Mouse (Mus musculus): ENCODE data around the gene Sf3b1. TPM values are rescaled to one million over a fixed set of nuclear protein-coding genes. Genes with fewer than 3 reads are reported as not detected.
"Not testable (repeated sequence)": the region's sequence is repeated elsewhere in the genome, so short reads cannot be mapped to it uniquely, and the experiment has no call there.

Sf3b1 gene
- polyA plus RNA-seq, 1 experiment: 161 TPM

- DNase-seq: no peak
- WGBS: under 1% methylated on average over 55 of the region's 55 CpGs
- H3K4me3 ChIP-seq (replicated peaks; ENCODE audit: insufficient read depth, low read depth, low read length): peak overlapping the region; percentile 68
- TF ChIP-seq POLR2A (IDR thresholded peaks at IDR 0.05; ENCODE audit: borderline replicate concordance, insufficient read depth, low read length): no peak
- no peak for TF ChIP-seq CTCF (IDR thresholded peaks at IDR 0.05; ENCODE audit: borderline replicate concordance, insufficient read depth, low read depth, low read length)
- H3K4me1 ChIP-seq (ENCODE audit: control insufficient read depth, insufficient read depth, low read length): no peaks in the 10 kb centered on the region
- H3K27ac ChIP-seq (ENCODE audit: insufficient read depth, low read length): peak overlapping the region; percentile 70
- H3K27me3 ChIP-seq (ENCODE audit: control insufficient read depth, insufficient read depth, low read length): no peaks in the 10 kb centered on the region
These were observed 633 bp downstream of the Sf3b1 start for GRCm38 (mm10) chr1:55026444-55027252.

- DNase-seq: no peak
- Histone ChIP-seq H3K4me1 (ENCODE audit: control insufficient read depth, insufficient read depth, low read length) (no peaks in the 10 kb centered on the region), H3K27me3 (ENCODE audit: control insufficient read depth, insufficient read depth, low read length) (no peaks in the 10 kb centered on the region), H3K27ac (ENCODE audit: insufficient read depth, low read length) (no peak overlapping the region), H3K4me3 (replicated peaks; ENCODE audit: insufficient read depth, low read depth, low read length) (peak overlapping the region; percentile 68)
- TF ChIP-seq CTCF (IDR thresholded peaks at IDR 0.05; ENCODE audit: borderline replicate concordance, insufficient read depth, low read depth, low read length): no peak
- TF ChIP-seq POLR2A (IDR thresholded peaks at IDR 0.05; ENCODE audit: borderline replicate concordance, insufficient read depth, low read length): no peak
- 6% methylated on average over 10 of the region's 10 CpGs for WGBS
These were observed 1.4 kb downstream of the Sf3b1 start for GRCm38 (mm10) chr1:55025656-55026430.

- no peak overlapping the region for H3K4me3 ChIP-seq (replicated peaks; ENCODE audit: insufficient read depth, low read depth, low read length)
- H3K27me3 ChIP-seq (ENCODE audit: control insufficient read depth, insufficient read depth, low read length): no peaks in the 10 kb centered on the region
- no peak for DNase-seq
- no peaks in the 10 kb centered on the region for H3K4me1 ChIP-seq (ENCODE audit: control insufficient read depth, insufficient read depth, low read length)
- H3K27ac ChIP-seq (ENCODE audit: insufficient read depth, low read length): no peak overlapping the region
- no peak for TF ChIP-seq POLR2A (IDR thresholded peaks at IDR 0.05; ENCODE audit: borderline replicate concordance, insufficient read depth, low read length)
- no peak for TF ChIP-seq CTCF (IDR thresholded peaks at IDR 0.05; ENCODE audit: borderline replicate concordance, insufficient read depth, low read depth, low read length)
These were observed 5.4 kb downstream of the Sf3b1 start for GRCm38 (mm10) chr1:55021907-55022306.

DNA sequence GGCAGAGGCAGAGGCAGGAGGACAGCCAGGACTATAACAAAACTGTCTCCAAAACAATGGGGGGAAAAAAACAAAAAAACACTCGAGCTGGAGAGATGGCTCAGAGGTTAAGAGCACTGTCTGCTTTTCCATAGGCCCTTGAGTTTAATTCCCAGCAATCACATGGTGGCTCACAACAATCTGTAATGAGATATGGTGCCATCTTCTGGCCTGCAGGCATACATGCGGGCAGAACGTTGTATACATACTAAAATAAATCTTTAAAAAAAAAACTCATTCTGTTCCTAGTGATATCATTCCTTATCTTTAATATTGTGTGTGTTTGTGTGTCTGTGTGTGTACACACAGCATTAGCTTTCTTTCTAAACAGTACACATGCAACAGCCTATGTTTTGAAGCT is 14.8 kb downstream of the Sf3b1 start:
- TF ChIP-seq POLR2A (IDR thresholded peaks at IDR 0.05; ENCODE audit: borderline replicate concordance, insufficient read depth, low read length) (no peak), CTCF (IDR thresholded peaks at IDR 0.05; ENCODE audit: borderline replicate concordance, insufficient read depth, low read depth, low read length) (no peak)
- no peak for DNase-seq
- WGBS: 34% methylated on average over 3 of the region's 3 CpGs
- Histone ChIP-seq H3K27me3 (ENCODE audit: control insufficient read depth, insufficient read depth, low read length) (no peaks in the 10 kb centered on the region), H3K27ac (ENCODE audit: insufficient read depth, low read length) (no peak overlapping the region), H3K4me1 (ENCODE audit: control insufficient read depth, insufficient read depth, low read length) (no peaks in the 10 kb centered on the region), H3K4me3 (replicated peaks; ENCODE audit: insufficient read depth, low read depth, low read length) (no peak overlapping the region)

- H3K4me3 ChIP-seq (replicated peaks; ENCODE audit: insufficient read depth, low read depth, low read length); DNase-seq; H3K27ac ChIP-seq (ENCODE audit: insufficient read depth, low read length); H3K4me1 ChIP-seq (ENCODE audit: control insufficient read depth, insufficient read depth, low read length); H3K27me3 ChIP-seq (ENCODE audit: control insufficient read depth, insufficient read depth, low read length): not testable (repeated sequence)
- WGBS: 95% methylated on average over 2 of the region's 2 CpGs
These were observed 19.0 kb downstream of the Sf3b1 start for GRCm38 (mm10) chr1:55008313-55008712.

GRCm38 (mm10) chr1:54993581-54993980 is 33.7 kb downstream of the Sf3b1 start:
- Histone ChIP-seq H3K4me3 (replicated peaks; ENCODE audit: insufficient read depth, low read depth, low read length) (no peak overlapping the region), H3K27ac (ENCODE audit: insufficient read depth, low read length) (no peak overlapping the region), H3K27me3 (ENCODE audit: control insufficient read depth, insufficient read depth, low read length) (no peaks in the 10 kb centered on the region), H3K4me1 (ENCODE audit: control insufficient read depth, insufficient read depth, low read length) (no peaks in the 10 kb centered on the region)
- TF ChIP-seq POLR2A (IDR thresholded peaks at IDR 0.05; ENCODE audit: borderline replicate concordance, insufficient read depth, low read length) (no peak), CTCF (IDR thresholded peaks at IDR 0.05; ENCODE audit: borderline replicate concordance, insufficient read depth, low read depth, low read length) (no peak)
- DNase-seq: peak in 1 of 2 experiments; percentile 22
- whole genome bisulfite sequencing: 29% methylated on average over 5 of the region's 5 CpGs

- Histone ChIP-seq H3K27me3 (ENCODE audit: control insufficient read depth, insufficient read depth, low read length) (no peaks in the 10 kb centered on the region), H3K4me1 (ENCODE audit: control insufficient read depth, insufficient read depth, low read length) (no peaks in the 10 kb centered on the region), H3K4me3 (replicated peaks; ENCODE audit: insufficient read depth, low read depth, low read length) (no peak overlapping the region), H3K27ac (ENCODE audit: insufficient read depth, low read length) (no peak overlapping the region)
- no peak for TF ChIP-seq CTCF (IDR thresholded peaks at IDR 0.05; ENCODE audit: borderline replicate concordance, insufficient read depth, low read depth, low read length)
- TF ChIP-seq POLR2A (IDR thresholded peaks at IDR 0.05; ENCODE audit: borderline replicate concordance, insufficient read depth, low read length): no peak
- no peak for DNase-seq
- WGBS: 91% methylated on average over 5 of the region's 5 CpGs
These were observed 41.0 kb downstream of the Sf3b1 start for GRCm38 (mm10) chr1:54986248-54986647.

DNA sequence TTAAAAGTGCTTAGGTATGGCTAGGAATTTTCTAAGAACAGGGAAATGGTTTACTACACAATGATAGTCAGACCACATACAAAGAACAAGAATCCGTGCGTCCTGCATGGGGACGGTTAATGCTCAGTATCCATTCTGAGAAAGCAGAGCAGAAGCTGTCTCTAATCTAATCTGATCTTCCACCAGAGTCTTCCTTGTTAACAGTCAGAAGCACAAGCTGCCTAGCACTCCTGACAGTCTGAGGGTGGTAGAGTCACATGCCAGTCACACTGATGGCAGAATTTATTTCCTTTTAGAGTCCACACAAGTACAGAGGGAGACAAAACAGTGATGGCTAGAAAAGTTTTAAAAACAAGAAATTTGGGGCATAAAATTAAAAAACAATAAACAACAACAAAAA is 41.5 kb downstream of the Sf3b1 start:
- no peak for DNase-seq
- Histone ChIP-seq H3K4me3 (replicated peaks; ENCODE audit: insufficient read depth, low read depth, low read length) (no peak overlapping the region), H3K4me1 (ENCODE audit: control insufficient read depth, insufficient read depth, low read length) (no peaks in the 10 kb centered on the region), H3K27ac (ENCODE audit: insufficient read depth, low read length) (no peak overlapping the region), H3K27me3 (ENCODE audit: control insufficient read depth, insufficient read depth, low read length) (no peaks in the 10 kb centered on the region)
- 86% methylated on average over 3 of the region's 3 CpGs for WGBS
- TF ChIP-seq POLR2A (IDR thresholded peaks at IDR 0.05; ENCODE audit: borderline replicate concordance, insufficient read depth, low read length) (no peak), CTCF (IDR thresholded peaks at IDR 0.05; ENCODE audit: borderline replicate concordance, insufficient read depth, low read depth, low read length) (no peak)

Data from cerebellum, adult 2 months (tissue).